Mouse (Mus musculus): ENCODE data around the gene Ppp1r12b.

GRCm38 (mm10) chr1:134955050-134955636, 599 bp downstream of the Ppp1r12b start:
- no peak for TF ChIP-seq EP300 (optimal IDR thresholded peaks at IDR 0.05)
- no peak for TF ChIP-seq CTCF (IDR thresholded peaks at IDR 0.05; ENCODE audit: low read depth)
